Mouse (Mus musculus): ENCODE results near the gene A630089N07Rik. TPM values are rescaled to one million over a fixed set of nuclear protein-coding genes. Genes with fewer than 3 reads are reported as not detected.

The A630089N07Rik gene
- polyA plus RNA-seq, 1 experiment from 2014 or later, result 35.9 TPM

DNA sequence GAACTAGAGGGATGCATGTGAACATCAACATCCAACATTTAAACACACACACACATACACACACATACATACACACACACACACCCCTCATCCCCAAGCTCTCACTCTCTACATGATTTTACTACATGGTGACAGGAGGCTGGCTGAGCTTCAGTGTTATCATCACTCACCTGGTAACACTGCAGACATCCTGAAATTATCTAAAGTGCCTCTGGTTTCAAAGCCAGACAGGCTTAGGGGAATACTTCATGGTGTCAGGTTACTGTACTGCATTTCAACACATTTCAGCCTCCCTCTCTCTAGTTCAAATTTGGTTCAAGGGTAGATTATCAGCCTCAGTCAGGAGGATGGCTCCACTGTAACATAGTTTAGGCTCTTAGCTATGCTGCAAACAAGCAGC is 124.6 kb downstream of the A630089N07Rik start:
- Histone ChIP-seq H3K27me3 (replicated peaks; ENCODE audit: low read depth, poor library complexity, severe bottlenecking) (no peaks in the 10 kb centered on the region), H3K4me3 (no peak overlapping the region), H3K36me3 (replicated peaks) (peaks cover 46% of the 10 kb centered on the region), H3K4me1 (peaks cover 19% of the 10 kb centered on the region), H3K9me3 (no peaks in the 10 kb centered on the region), H3K27ac (replicated peaks) (no peak overlapping the region)
- no peak for DNase-seq (ENCODE audit: low spot score)

DNA sequence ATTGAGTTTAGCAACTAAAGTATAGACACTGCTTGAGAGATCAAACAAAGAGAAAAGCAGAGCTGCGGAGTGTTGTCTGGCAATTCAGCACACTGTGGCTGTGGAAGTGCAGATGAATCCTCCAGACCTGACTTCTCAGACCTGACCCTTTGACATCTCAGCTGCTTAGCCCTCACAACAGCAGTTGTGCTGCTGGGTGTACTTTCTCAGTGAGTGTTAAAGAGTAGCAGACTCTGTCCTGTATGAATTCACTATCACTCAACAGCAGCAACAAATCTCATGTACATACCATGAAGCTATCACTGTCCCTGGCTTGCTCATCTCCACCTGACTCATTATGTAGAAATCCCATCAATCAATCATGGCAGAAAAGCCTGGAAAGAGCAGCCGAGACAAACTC is 126.2 kb downstream of the A630089N07Rik start:
- Histone ChIP-seq H3K27me3 (replicated peaks; ENCODE audit: low read depth, poor library complexity, severe bottlenecking) (no peaks in the 10 kb centered on the region), H3K4me1 (peaks cover 11% of the 10 kb centered on the region), H3K36me3 (replicated peaks) (peaks cover 62% of the 10 kb centered on the region), H3K4me3 (no peak overlapping the region), H3K27ac (replicated peaks) (no peak overlapping the region), H3K9me3 (no peaks in the 10 kb centered on the region)
- no peak for DNase-seq (ENCODE audit: low spot score)
- WGBS, result 91% methylated on average over 2 of the region's 2 CpGs

DNA sequence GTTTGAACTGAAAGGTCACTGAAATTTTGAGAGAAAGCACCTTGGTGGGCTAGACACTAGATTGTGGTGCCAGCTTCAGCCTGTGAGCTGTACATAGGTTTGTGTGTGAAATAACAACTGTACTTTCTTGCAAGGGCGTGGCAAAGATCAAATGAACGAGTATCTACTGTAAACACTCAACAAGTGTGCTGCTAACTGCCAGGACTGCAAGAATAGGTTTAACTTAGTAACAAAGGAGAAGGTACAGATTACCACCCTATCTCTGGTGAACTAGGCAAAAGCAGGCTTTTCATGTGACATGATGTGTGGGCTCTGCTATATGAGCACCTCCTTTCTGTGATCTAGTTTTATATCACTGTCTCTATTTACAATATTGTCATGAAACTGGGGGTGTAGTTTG is 128.9 kb downstream of the A630089N07Rik start:
- Histone ChIP-seq H3K4me3 (no peak overlapping the region), H3K36me3 (replicated peaks) (peaks cover 82% of the 10 kb centered on the region), H3K4me1 (peaks cover 7% of the 10 kb centered on the region)

DNA sequence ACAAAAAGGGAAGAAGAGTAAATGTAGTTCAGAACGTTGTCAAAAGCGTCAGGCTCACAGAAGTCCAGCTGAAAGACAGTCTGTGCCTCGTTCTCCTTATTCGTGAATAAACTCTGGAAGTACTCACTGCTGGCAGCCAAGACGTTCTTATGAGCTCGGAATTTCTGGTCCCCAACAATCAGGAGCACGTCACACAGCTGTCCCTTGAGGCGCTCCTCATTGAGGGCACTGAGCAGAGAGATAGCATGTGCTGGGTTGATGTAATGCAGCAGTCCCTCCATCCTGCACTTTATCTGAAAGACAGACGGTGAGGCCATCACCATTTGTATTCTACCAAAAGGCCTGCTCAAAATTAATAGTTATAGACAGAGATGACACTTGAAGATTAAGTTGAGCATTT is 129.4 kb downstream of the A630089N07Rik start:
- Histone ChIP-seq H3K27ac (replicated peaks) (no peak overlapping the region), H3K4me3 (no peak overlapping the region), H3K27me3 (replicated peaks; ENCODE audit: low read depth, poor library complexity, severe bottlenecking) (no peaks in the 10 kb centered on the region), H3K9me3 (no peaks in the 10 kb centered on the region), H3K36me3 (replicated peaks) (peaks cover 86% of the 10 kb centered on the region), H3K4me1 (peaks cover 6% of the 10 kb centered on the region)
- WGBS, result 91% methylated on average over 9 of the region's 9 CpGs
- no peak for DNase-seq (ENCODE audit: low spot score)

More for the DNA sequence above, 128.9 kb downstream of the A630089N07Rik start:
- no peaks in the 10 kb centered on the region for H3K9me3 ChIP-seq
- 90% methylated on average over 2 of the region's 2 CpGs for WGBS
- H3K27ac ChIP-seq (replicated peaks), result no peak overlapping the region
- H3K27me3 ChIP-seq (replicated peaks; ENCODE audit: low read depth, poor library complexity, severe bottlenecking), result no peaks in the 10 kb centered on the region
- no peak for DNase-seq (ENCODE audit: low spot score)

DNA sequence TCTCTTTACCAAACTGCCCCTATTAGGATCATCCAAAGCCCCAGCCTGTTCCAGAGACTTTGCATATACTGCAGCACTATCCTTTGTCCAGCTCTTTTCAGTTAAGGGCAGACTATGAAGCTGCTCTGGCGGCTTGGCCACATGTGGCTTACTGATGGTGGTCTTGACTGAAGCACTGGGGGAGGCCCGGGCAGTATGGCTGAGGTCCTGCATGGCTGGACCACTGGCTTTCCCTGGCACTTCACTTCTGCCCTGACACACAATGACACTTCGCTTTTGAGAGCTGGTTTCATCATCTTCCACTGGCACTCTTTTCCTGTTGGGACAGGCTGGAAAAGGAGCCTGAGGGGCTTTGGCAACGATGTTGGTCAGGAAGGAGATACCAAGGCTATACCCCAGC is 129.9 kb downstream of the A630089N07Rik start:
- no peak overlapping the region for H3K4me3 ChIP-seq
- WGBS, result 92% methylated on average over 4 of the region's 4 CpGs
- no peaks in the 10 kb centered on the region for H3K9me3 ChIP-seq
- no peak for DNase-seq (ENCODE audit: low spot score)
- H3K36me3 ChIP-seq (replicated peaks), result peaks cover 86% of the 10 kb centered on the region
- H3K4me1 ChIP-seq, result peaks cover 2% of the 10 kb centered on the region
- no peak overlapping the region for H3K27ac ChIP-seq (replicated peaks)
- no peaks in the 10 kb centered on the region for H3K27me3 ChIP-seq (replicated peaks; ENCODE audit: low read depth, poor library complexity, severe bottlenecking)

Other genes starting within 250 kb of the A630089N07Rik start
- 16.6 and 17.2 TPM in 2 replicates for gene Prdm15, start 230.6 kb downstream of the A630089N07Rik start, polyA plus RNA-seq (2016; fragmentation: Nextera tagmentation; extraction: Ambion mirVana)
- 11.6 and 14.0 TPM in 2 replicates for gene C2cd2, start 119.9 kb downstream of the A630089N07Rik start, polyA plus RNA-seq (2016; fragmentation: Nextera tagmentation; extraction: Ambion mirVana)
- 14.5 and 15.2 TPM in 2 replicates for gene Zbtb21, start 119.8 kb downstream of the A630089N07Rik start, polyA plus RNA-seq (2016; fragmentation: Nextera tagmentation; extraction: Ambion mirVana)
- gene B230307C23Rik, start 85.1 kb downstream of the A630089N07Rik start, polyA plus RNA-seq (2016; fragmentation: Nextera tagmentation; extraction: Ambion mirVana), result 18.9 and 22.4 TPM in 2 replicates